Mouse (Mus musculus) forebrain, postnatal 0 days (tissue): ENCODE measurements around the gene Muc15. TPM values are rescaled to one million over a fixed set of nuclear protein-coding genes. Genes with fewer than 3 reads are reported as not detected.

Experiments used
- ATAC-seq: fragments of 200-750 bp; cut with Nextera tagmentation; 2 replicates; pipeline ENCODE4 v1.8.0; 2017; ENCODE audit warnings: mild to moderate bottlenecking, moderate library complexity
- DNase-seq: peaks from one replicate; pipeline ENCODE4 v3.0.0-alpha.2; 2015
- H3K27ac ChIP-seq: fragments of 300-500 bp; sonication (generic); 2 replicates; pipeline ENCODE4 v1.5.1; 2014; ENCODE audit warnings: low read depth, mild to moderate bottlenecking, antibody characterized with exemption, low read length, moderate library complexity, mixed read lengths
- H3K27me3 ChIP-seq: fragments of 300-500 bp; sonication (generic); 2 replicates; pipeline ENCODE4 v1.6.1; 2014; ENCODE audit warnings: mild to moderate bottlenecking, low read length, mixed read lengths; ENCODE audit not compliant: insufficient read depth
- H3K36me3 ChIP-seq: fragments of 300-500 bp; sonication (generic); 2 replicates; pipeline ENCODE4 v1.6.1; 2014; ENCODE audit warnings: mild to moderate bottlenecking, moderate library complexity; ENCODE audit not compliant: insufficient read depth
- H3K4me1 ChIP-seq: fragments of 300-500 bp; sonication (generic); 2 replicates; pipeline ENCODE4 v1.6.1; 2014; ENCODE audit warnings: antibody characterized with exemption; ENCODE audit not compliant: insufficient read depth
- H3K4me2 ChIP-seq: fragments of 300-500 bp; sonication (generic); 2 replicates; pipeline ENCODE4 v1.6.1; 2014; ENCODE audit warnings: low read depth, mild to moderate bottlenecking, moderate library complexity
- H3K4me3 ChIP-seq: fragments of 300-500 bp; sonication (generic); 2 replicates; pipeline ENCODE4 v1.5.1; 2014; ENCODE audit warnings: low read depth, low read length, mixed read lengths
- H3K9ac ChIP-seq: fragments of 300-500 bp; sonication (generic); 2 replicates; pipeline ENCODE4 v1.6.1; 2014; ENCODE audit warnings: mild to moderate bottlenecking
- H3K9me3 ChIP-seq: fragments of 300-500 bp; sonication (generic); 2 replicates; pipeline ENCODE4 v1.6.1; 2016; ENCODE audit warnings: low read length
- CTCF ChIP-seq: sonication (generic); IDR thresholded peaks from 2 replicates; pipeline ENCODE4 v1.5.1; 2016; ENCODE audit warnings: antibody characterized with exemption, control low read depth, low read depth
- WGBS: fragments of 180-500 bp; shearing (Covaris S2); extraction: QIAGEN DNeasy Blood & Tissue Kit; methylation state at CpG from one replicate; pipeline ENCODE4 v1.1.7; 2014; 5-methylcytosine and 5-hydroxymethylcytosine counted together
- polyA plus RNA-seq: library from polyadenylated mRNA; unstranded; fragments of >200 nt; fragmentation: Nextera tagmentation; extraction: Ambion mirVana; gene quantifications from 2 replicates; pipeline ENCODE4 v1.2.1, GENCODE M21; 2015
- total RNA-seq: library from RNA; depleted of rRNA; stranded (reverse); fragments of >200 nt; gene quantifications from 2 replicates; pipeline ENCODE4 v1.2.3, GENCODE M21; 2014; rRNA removed

Muc15 gene
- total RNA-seq = 0.10 and 0.31 TPM in 2 replicates
- polyA plus RNA-seq = 0.19 and 0.46 TPM in 2 replicates

DNA sequence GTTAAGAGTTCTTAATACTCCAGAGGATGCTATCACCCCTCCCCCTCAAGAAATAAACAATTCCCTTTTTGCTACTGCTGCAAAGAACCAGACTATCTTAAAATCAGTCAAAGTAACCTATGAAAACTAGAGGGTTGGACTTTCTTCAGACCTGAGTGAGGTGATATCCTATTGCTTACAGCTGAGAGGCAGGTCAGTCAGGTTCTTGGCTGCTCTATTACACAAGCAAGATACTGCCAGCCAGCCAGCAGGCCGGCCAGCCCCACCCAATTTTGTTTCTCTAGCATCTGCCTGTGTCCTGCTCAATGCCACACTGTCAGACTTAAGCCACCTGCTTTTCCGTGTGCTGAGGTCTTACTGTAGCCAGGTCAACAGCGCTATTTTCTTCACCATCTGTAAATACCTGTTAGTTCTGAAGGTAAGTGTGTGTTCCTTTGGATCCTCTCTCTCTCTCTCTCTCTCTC, at the start of gene Muc15:
Gene Muc15 (plus strand): TSS at position 51 of the 464 bp plus-strand sequence.
- WGBS = 52% methylated on average over 3 of the region's 3 CpGs
- no peak within 1 kb of the TSS for H3K4me2 ChIP-seq
- H3K4me3 ChIP-seq = no peak within 1 kb of the TSS
- DNase-seq (no peak), ATAC-seq (no peak)
- H3K4me1 ChIP-seq = no peaks in the 10 kb centered on the region
- H3K9ac ChIP-seq = no peak within 1 kb of the TSS
- no peaks in the 10 kb centered on the region for H3K9me3 ChIP-seq
- H3K27ac ChIP-seq = no peak within 1 kb of the TSS
- H3K36me3 ChIP-seq = no peaks in the 10 kb centered on the region
- H3K27me3 ChIP-seq = no peaks in the 10 kb centered on the region
- no peak for TF ChIP-seq CTCF

DNA sequence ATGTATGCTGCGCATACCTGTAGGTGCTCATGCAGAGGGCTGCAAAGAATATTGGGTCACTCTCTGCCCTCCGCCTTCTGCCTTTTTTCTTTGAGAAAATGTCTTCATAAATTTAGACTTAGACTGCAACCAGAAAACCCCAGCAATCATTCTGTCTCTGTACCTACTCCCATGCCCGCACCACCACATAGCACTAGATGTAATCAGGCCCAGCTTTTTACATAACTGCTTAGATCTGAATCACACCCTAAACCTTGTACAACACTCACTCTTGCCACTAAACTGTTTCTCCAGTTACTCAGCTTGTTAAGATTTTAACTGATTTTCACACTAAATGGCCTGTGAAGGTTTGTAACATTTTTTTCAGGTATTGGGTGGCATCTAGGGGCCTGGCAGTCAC, 11.7 kb upstream of the Muc15 start:
- H3K9ac ChIP-seq = no peak overlapping the region
- 100% methylated on average over 3 of the region's 3 CpGs for whole genome bisulfite sequencing
- no peak for ATAC-seq
- H3K4me2 ChIP-seq = no peak overlapping the region
- H3K4me3 ChIP-seq = no peak overlapping the region
- no peak overlapping the region for H3K27ac ChIP-seq
- H3K9me3 ChIP-seq = no peaks in the 10 kb centered on the region
- no peak for TF ChIP-seq CTCF
- no peaks in the 10 kb centered on the region for H3K27me3 ChIP-seq
- H3K36me3 ChIP-seq = no peaks in the 10 kb centered on the region
- DNase-seq = no peak
- H3K4me1 ChIP-seq = no peaks in the 10 kb centered on the region

DNA sequence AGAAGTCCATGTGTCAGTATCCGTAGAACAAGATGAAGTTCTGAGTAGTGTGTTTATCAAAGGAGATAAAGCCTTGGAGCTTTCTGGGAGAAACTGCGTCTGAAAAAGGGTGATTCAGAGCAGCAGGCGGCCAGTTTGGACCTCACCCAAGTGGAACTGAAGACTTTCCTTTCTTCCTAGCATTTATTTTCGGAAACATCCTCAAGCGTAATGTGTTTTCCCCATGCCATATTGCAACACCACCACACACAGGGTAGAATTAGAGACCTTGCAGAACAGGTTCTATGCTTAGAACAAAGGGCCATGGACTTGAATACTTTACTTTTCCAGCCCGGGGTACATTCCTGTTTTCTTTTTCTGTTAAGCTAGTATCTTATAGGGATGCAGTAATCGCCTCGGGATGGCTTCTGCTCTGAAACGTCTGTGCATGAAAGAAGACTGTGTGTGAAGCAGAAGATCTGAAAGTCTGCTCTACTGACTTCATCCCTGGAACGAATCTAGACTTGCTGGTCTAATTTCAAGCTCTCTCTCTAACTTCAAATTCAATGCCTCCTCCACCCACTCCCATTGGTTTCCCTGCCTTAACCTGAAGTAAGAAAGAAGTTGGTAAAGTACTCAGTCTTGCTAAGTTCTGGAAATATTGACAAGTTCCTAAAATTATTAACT, 11.0 kb upstream of the Muc15 start:
- Histone ChIP-seq H3K4me3 (no peak overlapping the region), H3K36me3 (no peaks in the 10 kb centered on the region), H3K9ac (no peak overlapping the region), H3K9me3 (no peaks in the 10 kb centered on the region), H3K4me1 (no peaks in the 10 kb centered on the region), H3K27ac (no peak overlapping the region), H3K27me3 (no peaks in the 10 kb centered on the region), H3K4me2 (no peak overlapping the region)
- ATAC-seq (no peak), DNase-seq (no peak)
- TF ChIP-seq CTCF = no peak
- WGBS = 69% methylated on average over 10 of the region's 10 CpGs

DNA sequence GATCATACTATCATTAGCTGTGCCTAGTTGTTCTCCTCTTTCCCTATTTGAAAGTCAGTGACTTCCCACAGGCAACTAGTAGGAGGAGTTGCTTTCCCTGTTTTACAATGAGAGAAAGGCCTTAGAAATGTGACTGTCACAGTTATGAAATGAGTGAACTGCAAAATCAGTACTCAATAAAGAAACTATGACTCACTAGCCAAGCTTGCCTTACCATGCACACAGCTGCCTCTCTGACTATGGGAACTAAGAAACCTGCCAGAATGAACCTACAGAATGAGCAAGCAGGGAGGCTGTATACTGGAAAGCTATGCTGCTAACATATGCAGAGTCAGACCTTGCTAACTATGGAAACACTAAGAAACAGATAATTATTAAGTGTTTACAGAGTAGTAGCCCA, 2.1 kb upstream of the Muc15 start:
- ATAC-seq (no peak), DNase-seq (no peak)
- Histone ChIP-seq H3K9me3 (no peaks in the 10 kb centered on the region), H3K9ac (no peak overlapping the region), H3K27ac (no peak overlapping the region), H3K4me3 (no peak overlapping the region), H3K27me3 (no peaks in the 10 kb centered on the region), H3K36me3 (no peaks in the 10 kb centered on the region), H3K4me1 (no peaks in the 10 kb centered on the region), H3K4me2 (no peak overlapping the region)
- TF ChIP-seq CTCF = no peak

DNA sequence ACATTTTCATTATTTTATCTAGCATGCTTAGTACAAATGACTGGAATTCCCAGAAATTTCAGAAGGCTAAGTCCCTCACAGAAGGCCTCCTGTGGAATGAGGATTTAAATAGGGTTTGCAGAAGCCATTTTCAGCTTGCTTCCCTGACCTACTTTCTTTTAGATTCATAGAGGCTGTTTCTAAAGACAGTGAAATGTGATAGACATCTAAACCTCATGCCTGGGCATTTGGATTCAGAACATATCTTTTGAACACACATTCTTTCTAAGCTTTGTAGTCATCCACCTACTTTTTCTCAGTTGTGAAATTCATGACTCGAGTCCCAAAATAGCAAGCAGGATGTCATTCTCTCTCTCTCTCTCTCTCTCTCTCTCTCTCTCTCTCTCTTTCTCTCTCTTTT, 1.1 kb downstream of the Muc15 start:
- 62% methylated on average over 1 of the region's 1 CpGs for WGBS
- H3K9ac ChIP-seq = no peak overlapping the region
- no peak overlapping the region for H3K4me3 ChIP-seq
- ATAC-seq (peak; percentile 54; the same call in 1 of the 2 replicates), DNase-seq (no peak)
- H3K9me3 ChIP-seq = no peaks in the 10 kb centered on the region
- H3K36me3 ChIP-seq = no peaks in the 10 kb centered on the region
- no peak for TF ChIP-seq CTCF
- H3K4me2 ChIP-seq = no peak overlapping the region
- H3K27me3 ChIP-seq = no peaks in the 10 kb centered on the region
- no peaks in the 10 kb centered on the region for H3K4me1 ChIP-seq
- H3K27ac ChIP-seq = no peak overlapping the region

DNA sequence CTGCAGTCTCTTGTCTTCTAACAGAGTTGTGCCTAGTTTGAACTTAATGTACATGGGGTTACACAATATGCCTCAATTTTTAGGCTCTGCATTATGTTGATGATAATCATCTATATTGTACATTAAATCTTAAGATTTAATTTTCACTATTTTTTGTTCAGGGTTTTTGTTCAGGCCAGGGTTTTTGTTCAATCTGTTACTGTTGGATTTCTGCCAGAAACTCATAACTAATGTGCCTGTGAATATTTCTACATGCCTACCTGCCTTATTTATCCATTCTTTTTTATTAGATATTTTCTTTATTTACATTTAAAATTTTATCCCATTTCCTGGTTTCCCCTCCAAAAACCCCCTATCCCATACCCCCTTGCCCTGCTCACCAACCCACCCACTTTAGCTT, 5.0 kb downstream of the Muc15 start:
- no peak for ATAC-seq

DNA sequence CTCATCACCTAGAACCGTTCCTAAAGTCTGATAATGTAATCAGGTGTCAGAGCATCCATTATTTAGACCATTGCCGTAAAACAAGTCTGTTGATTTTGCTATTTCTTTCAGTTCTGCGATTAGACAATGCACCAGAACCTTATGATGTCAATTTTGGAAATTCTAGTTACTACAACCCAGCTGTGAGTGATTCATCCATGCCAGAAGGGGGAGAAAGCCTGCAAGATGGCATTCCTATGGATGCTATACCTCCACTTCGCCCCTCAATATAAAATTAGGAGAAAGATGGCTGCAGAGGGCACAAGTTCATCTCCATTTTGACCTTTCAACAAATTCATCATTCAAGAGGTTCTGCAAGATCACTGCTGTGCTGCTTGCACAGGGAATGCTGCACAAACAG, 16.1 kb downstream of the Muc15 start:
- no peak overlapping the region for H3K27ac ChIP-seq
- no peaks in the 10 kb centered on the region for H3K9me3 ChIP-seq
- no peak overlapping the region for H3K4me2 ChIP-seq
- H3K9ac ChIP-seq = no peak overlapping the region
- H3K4me3 ChIP-seq = no peak overlapping the region
- DNase-seq (no peak), ATAC-seq (no peak)
- 84% methylated on average over 4 of the region's 4 CpGs for WGBS
- no peaks in the 10 kb centered on the region for H3K36me3 ChIP-seq
- no peak for TF ChIP-seq CTCF
- no peaks in the 10 kb centered on the region for H3K27me3 ChIP-seq
- H3K4me1 ChIP-seq = no peaks in the 10 kb centered on the region

More for the DNA sequence above, 5.0 kb downstream of the Muc15 start:
- Histone ChIP-seq H3K27ac (no peak overlapping the region), H3K36me3 (no peaks in the 10 kb centered on the region), H3K9me3 (no peaks in the 10 kb centered on the region), H3K4me1 (no peaks in the 10 kb centered on the region), H3K4me2 (no peak overlapping the region), H3K9ac (no peak overlapping the region), H3K4me3 (no peak overlapping the region), H3K27me3 (no peaks in the 10 kb centered on the region)
- no peak for DNase-seq
- TF ChIP-seq CTCF = no peak
